Mouse (Mus musculus) right cerebral cortex, adult 18-20 months (tissue): ENCODE results near the gene Smyd3.
"Not testable (repeated sequence)": the region's sequence is repeated elsewhere in the genome, so short reads cannot be mapped to it uniquely, and the experiment has no call there.

Experiments used
- DNase-seq: peaks from one replicate; pipeline ENCODE4 v3.0.0; 2022; ENCODE audit warnings: mixed read lengths

The Smyd3 gene

DNA sequence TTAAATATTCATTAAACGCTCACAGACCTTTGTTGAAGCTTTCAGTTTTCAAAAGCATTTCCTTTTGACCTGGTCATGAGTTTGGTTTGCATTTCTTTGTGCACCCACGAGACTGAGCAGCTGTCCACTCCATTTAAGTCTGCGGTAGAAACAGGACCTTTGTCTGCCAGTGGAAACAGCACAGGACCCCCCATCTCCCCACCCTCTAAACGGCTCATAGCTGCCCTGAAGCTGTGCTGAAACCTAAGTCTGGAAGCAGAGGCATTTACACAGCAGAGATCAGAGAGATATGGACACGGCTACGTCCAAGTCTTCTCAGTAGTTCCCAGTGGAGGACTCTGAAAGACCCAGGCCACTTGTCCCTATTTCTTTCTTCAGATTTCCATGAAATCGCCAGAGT lies 305.5 kb downstream of the Smyd3 start:
- DNase-seq, result no peak

DNA sequence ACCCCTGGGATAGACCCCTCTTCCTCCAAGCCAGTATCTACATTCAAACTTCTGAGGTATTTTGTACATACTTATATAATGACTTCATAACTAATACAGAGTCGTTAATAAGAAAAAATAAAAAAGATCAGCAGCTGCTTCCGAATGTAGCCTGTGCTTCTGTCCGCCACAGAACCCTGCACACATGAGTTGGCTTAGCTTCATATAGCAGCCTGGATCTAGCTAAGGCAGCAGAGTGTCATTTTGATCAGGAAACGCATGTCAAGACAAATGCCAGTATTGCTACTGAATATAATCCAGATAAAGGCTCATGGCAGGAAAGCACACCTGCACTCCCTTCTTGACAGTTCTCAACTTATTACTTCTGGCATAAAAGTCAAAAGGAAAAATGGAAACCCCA lies 306.5 kb downstream of the Smyd3 start:
- DNase-seq, result no peak

DNA sequence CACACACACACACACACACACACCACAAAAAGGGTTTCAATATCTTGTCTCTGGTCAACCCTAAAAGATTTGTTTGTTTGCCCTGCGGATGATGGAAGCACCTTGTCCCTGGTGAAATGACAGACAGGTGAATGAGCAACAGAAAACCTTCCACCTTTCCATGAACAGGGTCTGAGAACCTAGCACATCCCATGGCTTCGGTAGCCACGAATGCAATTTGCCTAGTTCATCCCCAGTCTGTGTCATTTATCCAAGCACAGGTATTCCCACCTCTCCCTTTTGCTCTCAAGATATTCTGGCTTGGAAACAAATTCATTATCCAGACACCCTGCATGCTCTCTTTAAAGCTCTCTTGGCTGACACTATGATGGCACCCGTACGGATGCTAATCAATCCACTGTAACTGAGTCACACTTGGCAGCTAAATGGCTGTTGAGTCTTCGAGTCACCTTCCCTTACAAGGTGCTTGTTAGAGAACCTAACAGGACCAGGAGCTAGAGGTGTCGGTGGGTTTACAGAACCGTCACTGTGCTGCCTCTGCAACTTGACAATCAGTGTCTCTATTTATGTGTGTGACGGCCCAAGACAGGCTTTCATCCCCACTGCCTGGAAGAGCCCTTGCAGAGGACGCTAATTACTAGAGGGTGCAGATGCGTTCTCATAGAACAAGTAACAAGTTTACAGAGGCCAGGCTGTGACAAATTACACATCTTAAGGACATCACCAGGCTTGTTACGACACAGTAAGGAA lies 309.8 kb downstream of the Smyd3 start:
- no peak for DNase-seq

DNA sequence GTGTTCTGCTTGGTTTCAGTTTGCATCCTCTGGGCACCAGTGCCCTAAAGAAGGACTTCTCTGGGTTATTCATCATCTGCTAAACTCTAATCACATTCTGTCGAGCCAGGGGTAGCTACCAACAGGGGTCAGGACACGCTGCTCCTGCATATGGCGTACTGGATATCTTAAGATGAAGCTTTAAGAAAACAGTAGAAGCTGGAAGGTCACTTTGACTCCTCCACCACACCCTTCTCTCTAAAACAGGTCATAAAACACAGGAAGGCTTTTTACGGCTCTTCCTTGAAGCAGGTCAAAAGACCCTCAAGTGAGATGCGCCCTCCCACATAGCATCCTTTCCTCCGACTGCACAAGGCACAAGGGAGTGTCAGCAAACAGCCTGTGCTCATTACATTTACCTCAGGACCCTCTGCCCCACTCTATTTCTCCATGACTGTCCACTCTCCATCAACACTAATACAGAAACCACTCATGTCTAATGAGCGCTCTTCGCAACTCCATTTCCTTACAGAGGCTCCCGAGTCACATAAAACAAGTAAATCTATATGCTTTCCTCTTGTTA lies 310.6 kb downstream of the Smyd3 start:
- no peak for DNase-seq

DNA sequence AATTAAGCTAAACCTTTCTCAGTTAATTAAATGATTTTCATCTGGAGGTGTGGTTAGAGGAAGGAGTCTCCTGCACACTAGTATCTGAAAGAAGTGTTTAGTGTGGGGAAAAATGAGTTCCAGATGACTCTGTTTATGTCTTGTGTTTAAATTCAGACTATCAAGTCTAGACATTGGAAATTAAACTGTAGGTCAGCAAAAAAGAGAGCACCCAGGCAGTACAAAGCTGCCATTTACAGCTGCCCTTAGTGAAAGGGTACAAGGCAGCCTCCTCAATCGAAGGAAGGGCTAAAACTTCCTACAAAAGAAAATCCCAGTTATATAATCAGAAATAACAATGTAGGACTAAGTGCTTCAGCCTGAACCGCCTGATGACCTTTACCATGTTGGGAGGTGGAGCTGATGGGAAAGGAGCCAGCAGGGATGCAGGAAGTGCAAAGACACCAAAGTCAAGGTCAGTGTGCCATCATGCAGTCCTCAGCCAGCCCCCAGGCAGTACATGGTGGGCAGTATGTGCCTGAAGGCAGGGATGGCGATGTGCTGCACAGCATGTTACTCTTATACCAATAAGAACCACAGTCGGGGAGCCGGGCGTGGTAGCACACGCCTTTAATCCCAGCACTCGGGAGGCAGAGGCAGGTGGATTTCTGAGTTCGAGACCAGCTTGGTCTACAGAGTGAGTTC lies 319.2 kb downstream of the Smyd3 start:
- DNase-seq, result no peak

DNA sequence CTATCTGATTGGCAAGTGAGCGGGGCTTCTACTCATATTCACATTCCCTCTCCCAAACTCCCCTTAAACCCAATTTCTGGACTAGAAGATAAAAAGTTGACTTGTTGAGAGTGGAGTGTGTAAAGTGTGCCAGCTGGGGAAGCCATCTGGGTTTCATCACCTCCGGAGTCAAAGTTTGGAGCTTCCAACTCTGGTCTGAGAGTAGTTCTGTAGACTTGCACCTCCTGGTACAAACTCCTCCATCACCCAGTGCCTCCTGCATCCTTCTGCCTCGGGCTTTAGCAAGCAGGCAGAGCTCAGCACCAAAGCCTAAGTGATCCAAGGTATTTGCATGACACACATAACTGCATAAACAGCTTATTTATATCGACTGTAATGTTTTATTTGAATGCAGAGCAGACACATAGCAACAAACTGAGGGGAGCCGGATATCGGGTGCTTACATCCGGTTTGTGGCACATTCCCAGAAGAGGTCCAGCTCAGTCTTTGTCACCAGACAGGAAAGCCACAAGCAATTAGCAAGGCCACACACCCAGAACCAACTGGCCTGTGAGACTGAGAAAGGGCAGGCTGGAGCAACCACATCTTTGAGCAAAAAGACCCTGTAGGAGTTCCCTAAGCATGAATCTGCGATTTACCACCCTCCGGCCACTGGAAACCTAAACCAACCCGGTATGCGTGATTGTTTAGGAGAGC lies 319.9 kb downstream of the Smyd3 start:
- DNase-seq, result no peak

DNA sequence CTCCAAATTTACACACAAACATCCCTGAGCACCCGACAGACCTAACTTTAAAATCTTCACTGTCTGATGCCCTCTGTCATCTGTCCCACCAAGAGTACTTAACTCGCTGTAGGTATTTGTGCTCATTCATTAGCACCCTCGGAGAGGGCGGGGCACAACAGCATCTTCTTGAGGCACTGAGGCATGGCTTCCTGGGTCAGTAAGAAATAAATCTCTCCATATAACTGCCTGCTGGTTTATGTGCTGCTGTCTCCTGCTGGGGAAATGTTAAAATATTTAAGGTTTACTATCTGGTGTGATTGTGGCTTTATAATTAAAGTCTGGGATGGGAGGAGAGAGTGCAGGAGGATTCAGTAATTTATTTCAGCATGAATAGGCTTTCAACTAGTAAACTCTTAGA lies 320.7 kb downstream of the Smyd3 start:
- no peak for DNase-seq

DNA sequence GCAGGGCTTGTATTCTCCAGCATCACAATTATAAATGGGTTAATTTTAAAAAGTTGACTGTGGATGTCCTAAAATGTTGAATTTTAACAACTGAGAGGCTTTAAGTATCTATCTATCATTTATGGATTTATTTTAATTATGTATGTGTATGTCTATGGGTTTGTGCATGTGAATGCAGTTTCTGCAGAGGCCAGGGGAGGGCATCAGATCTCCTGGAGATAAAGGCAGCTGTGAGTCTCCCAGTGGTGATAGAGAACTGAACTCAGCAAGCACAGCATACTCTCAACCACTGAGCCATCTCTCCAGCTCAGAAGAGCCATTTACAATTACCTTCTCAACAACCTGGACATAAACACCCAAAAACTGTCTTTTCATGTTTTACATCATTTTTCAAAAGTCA lies 321.4 kb downstream of the Smyd3 start:
- DNase-seq, result no peak

DNA sequence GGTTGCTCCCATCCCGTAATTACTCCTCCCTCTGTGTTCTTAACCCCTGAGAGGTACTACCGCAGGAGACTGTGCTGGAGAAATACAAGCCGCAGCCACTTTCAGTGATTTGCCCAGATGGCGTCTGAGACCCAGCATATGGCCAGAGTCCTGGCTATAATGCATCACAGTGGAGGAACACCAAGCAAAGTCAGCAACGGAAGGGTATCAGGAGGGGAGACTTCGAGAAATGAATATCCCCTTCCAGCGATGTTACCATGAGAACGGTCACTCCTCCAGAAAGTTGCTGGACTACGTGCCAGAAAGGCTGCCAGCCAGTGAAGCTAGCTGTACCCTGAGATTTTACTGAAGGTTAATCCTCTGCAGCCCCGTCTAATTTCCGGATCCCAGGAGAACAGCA lies 325.1 kb downstream of the Smyd3 start:
- no peak for DNase-seq

DNA sequence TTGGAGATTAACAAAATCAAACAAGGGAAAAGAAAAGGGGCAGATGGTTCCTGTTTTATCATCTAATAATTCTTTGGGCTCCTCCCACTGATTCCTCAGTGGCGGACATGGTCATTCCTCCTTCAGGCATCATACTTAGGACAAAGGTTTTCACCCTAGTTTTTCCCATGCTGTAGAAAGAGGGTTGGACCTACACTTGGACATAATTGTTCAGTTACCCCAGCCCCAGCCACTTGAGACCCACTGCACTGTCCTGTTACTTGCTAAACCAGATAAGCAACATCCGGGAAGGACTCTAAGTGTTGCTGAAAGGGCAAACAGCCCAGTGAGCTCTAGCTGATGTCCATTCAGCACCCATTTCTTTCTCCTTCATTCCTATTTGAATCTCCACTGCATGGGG lies 327.0 kb downstream of the Smyd3 start:
- DNase-seq, result no peak

DNA sequence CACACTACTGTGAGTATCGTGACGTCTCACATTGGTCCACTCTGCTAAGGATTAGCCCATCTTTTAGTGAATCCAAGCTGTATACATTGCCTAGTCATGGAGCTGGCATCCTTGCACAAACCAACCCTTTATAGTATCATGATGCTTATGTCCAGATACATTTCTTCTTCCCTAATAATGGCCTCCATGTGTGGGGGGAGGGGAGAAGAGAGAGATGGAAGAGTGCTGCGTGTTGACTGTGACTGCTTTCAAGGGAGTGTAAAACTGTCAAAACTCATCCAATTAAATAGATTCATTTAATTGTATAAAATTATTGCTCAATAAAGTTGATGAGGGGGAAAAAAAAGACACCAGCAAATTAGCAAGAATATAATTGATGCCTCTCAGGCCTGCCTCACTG lies 330.7 kb downstream of the Smyd3 start:
- no peak for DNase-seq

DNA sequence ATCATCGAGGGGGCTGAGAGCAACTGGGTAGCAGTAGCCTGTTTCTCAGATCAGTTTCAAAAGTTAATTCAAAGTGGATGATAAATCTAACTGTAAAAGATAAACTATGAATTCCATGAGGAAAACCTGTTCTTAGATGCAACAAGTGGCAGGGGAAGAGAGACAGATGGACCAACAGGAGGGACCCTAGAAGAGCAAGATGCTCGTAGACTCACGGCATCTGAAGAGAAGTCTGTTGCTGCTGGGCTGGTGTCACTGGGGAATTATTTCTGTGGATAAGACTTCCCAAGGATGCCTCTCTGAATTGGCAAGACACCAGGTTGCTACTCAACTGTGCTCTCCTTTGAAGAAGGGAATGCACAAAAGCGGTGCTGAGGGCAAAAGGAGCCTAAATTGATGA lies 333.2 kb downstream of the Smyd3 start:
- DNase-seq, result peak; percentile 20

DNA sequence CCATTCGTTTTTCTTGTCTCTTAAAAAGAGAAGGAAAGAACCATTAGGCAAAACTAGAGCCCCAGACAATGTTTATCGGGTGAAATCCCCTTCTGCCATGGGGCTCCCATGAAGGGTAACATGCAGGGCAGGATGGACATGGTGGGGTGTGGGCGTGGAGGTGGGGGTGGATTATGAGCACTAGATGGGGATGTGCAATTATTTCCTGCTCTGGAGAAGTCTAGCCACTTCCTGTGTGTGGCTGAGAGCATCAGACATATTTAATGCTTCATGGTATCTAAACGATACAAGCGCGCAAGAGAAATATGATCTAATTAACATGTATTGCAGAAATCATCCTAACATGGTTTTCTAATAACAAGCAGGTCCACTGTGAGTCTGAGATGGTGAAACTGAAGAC lies 334.3 kb downstream of the Smyd3 start:
- DNase-seq, result no peak

DNA sequence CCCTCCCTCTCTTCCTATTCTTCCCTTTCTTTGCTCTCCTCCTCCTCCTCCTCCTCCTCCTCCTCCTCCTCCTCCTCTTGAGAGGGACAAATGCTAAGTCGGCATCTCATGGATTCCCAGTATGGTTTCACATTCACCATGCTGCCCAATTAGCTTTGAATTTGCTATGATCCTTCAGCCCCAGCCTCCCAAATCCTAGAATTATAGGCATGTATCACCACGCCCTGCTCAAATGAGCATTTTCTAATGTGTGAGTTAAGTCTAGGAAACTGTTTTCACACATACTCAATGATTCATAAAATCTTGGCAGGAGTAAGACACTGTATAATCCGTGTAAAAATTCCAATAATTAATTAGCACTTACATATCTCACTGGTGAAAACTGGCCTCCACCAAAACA lies 337.3 kb downstream of the Smyd3 start:
- DNase-seq, result no peak

DNA sequence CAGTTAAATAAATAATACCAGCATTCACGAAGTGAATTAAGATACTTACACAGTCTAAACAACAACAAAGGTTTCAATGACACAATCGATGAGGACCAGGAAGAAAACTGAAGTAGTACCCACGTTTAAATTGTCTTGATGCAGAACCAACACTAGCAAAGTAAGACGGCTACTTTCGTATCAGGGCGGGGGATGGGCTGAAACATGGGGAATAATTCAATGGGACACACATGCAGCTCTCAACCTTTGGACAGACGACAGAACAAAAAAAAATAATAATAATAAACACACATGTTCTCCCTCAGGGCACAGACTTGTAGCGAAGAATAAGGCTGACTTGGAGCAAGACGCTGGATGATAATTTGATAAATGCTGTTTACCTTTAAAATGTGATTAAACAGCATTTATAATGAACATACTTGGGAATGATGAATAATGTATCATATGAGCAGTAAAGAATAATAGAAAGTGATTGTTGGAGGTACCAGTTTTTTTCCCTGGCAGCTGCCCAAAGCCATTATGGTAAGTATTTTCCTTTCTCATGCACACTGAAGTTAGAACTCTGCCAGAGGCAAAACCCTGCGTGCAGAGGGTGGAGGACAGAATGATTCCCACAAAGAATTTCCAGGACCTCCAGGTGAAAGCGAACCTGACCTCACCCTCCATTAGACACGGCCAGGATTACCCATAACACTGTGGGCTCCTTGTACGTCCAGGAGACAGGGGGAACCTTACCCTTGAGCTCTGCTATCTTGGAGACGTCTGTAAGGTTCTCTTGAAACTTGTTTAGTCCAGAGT lies 340.8 kb downstream of the Smyd3 start:
- DNase-seq, result no peak

DNA sequence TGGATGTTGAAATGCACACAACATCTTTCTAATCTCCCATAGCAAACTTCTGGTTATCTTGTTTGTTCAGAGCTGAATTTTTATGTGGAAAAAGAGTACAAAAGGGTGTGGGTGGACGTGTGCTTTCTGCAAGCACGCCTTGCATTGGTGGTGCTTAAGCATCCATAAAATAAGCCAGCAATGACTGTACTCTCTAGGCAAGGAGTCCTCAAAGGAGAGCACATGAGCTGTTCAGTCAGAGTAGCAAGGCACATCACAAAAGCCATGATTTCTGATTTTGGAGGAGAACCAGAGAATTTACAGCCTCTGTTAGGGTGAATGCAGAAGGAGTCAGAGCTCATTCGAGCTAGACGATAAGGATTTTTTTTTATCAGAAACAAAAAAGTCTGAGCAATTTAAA lies 343.6 kb downstream of the Smyd3 start:
- DNase-seq, result no peak

DNA sequence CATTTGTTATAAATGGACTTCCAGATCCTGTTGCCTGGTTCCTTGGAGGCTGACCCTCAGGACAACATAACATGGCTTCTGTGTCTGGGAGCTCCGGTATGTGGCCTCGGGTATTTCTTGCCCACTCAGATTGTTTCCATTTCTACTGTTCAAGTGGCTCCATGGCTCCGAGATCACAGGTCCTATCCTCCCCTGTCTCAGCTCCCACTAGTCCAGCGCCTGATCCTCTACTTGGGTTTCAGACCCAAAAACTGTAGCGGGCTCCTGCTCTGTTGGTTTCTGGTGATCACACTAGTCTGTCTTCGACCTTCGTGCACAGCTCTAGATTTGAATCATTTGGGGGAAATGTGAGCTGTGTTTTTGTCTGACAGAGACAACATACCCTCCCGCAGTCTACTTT lies 347.3 kb downstream of the Smyd3 start:
- DNase-seq, result no peak

DNA sequence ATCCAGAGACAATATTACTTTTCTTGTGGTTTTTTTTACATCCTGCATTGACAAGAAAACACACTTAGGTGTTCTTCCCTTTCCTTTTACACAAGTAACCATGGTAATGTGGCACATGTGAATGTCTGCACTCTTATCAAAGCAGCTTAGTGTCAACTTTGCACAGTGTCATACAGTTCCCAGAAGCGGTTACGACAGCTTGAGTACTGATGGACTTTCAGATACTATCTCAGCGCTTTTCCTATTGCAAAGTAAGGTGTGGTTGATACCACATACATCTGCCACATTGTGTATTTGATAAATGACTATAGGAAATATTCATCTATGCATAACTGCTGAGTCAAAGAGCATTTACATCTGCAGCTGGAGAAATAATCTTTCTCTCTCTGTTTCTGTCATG lies 348.1 kb downstream of the Smyd3 start:
- no peak for DNase-seq

DNA sequence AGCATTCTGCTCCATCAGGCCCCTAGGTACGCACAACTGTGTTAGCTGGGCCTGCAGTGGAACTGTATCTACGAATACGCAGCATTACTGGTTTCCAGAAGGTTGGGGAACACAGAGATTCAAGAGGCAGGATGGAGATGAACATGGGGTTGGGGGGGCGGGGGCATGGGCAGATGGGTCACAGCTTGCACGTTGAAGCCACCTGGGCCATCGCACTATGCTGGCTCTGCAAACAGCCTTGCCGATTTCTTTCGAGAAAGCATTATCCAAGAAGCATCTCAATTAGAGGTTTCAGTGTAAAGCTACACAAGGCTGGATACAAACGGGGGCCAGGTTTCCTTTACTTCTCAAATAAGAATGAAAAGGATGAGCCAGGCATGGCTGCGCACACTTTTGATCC lies 348.7 kb downstream of the Smyd3 start:
- DNase-seq, result no peak

DNA sequence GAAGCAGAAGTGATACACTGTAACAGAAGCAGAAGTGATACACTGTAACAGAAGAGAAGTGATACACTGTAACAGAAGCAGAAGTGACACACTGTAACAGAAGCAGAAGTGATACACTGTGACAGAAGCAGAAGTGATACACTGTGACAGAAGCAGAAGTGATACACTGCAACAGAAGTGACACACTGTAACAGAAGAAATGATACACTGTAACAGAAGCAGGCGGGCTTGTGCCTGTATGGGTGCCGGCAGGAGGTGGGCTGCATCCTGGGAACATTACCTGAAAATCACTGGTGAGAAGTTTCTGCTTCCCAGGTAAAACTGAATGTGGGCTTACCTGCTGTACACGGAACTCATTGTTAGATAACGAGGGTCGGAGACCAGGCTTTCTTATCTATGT lies 353.6 kb downstream of the Smyd3 start:
- not testable (repeated sequence) for DNase-seq

DNA sequence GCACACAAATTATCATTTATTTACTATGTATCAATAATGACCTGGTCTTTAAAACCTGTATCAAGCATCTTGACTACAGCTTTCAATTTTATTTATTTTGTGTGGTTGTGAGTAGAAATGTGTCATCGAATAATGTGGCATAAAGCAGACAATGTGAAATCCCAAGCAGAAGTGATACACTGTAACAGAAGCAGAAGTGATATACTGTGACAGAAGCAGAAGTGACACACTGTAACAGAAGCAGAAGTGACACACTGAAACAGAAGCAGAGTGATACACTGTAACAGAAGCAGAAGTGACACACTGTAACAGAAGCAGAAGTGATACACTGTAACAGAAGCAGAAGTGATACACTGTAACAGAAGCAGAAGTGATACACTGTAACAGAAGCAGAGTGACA lies 355.1 kb downstream of the Smyd3 start:
- DNase-seq, result not testable (repeated sequence)

DNA sequence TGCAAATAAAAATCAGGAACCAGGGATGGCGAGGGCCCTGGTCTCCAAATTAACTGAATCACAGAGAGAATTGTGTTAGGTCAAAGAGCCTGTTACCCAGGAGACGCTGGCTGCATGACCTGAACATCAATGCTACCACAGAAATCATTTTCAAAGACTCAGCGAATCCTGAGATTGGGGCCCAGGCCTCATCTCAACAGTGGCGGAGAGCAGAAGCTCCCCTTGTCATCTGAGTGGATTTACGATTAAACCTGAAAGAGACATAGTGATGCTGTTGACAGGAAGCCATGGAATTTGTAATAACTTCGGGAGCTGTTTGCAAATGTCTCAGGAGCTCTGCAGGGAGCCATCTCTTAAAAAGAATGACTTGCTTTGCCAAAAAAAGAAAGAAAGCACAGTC lies 355.9 kb downstream of the Smyd3 start:
- DNase-seq, result no peak

DNA sequence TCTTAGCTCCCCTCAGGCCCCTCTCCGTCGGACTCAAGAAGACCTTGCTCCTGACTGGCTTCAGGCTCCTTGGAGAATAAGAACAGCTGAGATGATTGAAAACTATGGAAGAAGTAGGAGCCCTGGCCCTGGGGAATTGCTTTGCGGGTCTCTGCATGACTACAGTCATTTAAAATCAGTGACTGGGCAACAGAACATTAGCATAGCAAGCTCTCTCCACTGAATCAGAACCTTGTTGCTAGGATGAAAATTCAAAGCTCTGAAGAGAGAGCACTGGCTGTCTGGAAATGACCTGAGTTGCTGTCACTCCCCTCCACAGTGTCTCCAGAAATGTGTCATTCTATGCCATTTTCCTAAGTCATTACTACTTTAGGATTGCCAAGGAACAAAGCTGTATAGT lies 357.1 kb downstream of the Smyd3 start:
- DNase-seq, result no peak
